Mouse (Mus musculus): ENCODE results near the gene Ror2. TPM values are rescaled to one million over a fixed set of nuclear protein-coding genes. Genes with fewer than 3 reads are reported as not detected.
A peak's percentile ranks its signal among the peaks of the same experiment; 100 is the strongest.

Gene Ror2
- polyA plus RNA-seq, 1 experiment from 2014 or later = 21.7 TPM

- Histone ChIP-seq H3K36me3 (no peaks in the 10 kb centered on the region), H3K4me1 (peaks cover 52% of the 10 kb centered on the region), H3K9me3 (no peaks in the 10 kb centered on the region), H3K9ac (no peak overlapping the region), H3K27me3 (no peaks in the 10 kb centered on the region), H3K4me2 (no peak overlapping the region), H3K4me3 (no peak overlapping the region), H3K27ac (no peak overlapping the region)
- ATAC-seq (ENCODE audit: insufficient number of reproducible peaks, low FRiP score, low TSS enrichment, low read depth) = no peak
- 47% methylated on average over 6 of the region's 6 CpGs for WGBS
Observed at GRCm38 (mm10) chr13:53248080-53248479, 37.8 kb downstream of the Ror2 start.

- Histone ChIP-seq H3K27ac (no peak overlapping the region), H3K27me3 (no peaks in the 10 kb centered on the region), H3K4me1 (peaks cover 44% of the 10 kb centered on the region), H3K4me3 (no peak overlapping the region), H3K36me3 (peaks cover 6% of the 10 kb centered on the region; the same call in 1 of the 2 replicates), H3K9ac (no peak overlapping the region), H3K4me2 (no peak overlapping the region), H3K9me3 (no peaks in the 10 kb centered on the region)
- 67% methylated on average over 6 of the region's 6 CpGs for WGBS
- ATAC-seq (ENCODE audit: insufficient number of reproducible peaks, low FRiP score, low TSS enrichment, low read depth) = no peak
Observed at GRCm38 (mm10) chr13:53247175-53247574, 38.7 kb downstream of the Ror2 start.

- Histone ChIP-seq H3K4me3 (no peak overlapping the region), H3K36me3 (peaks cover 8% of the 10 kb centered on the region; the same call in 1 of the 2 replicates), H3K9me3 (no peaks in the 10 kb centered on the region), H3K9ac (no peak overlapping the region), H3K27ac (no peak overlapping the region), H3K4me2 (no peak overlapping the region), H3K27me3 (no peaks in the 10 kb centered on the region), H3K4me1 (peaks cover 38% of the 10 kb centered on the region)
- 51% methylated on average over 8 of the region's 8 CpGs for WGBS
- no peak for ATAC-seq (ENCODE audit: insufficient number of reproducible peaks, low FRiP score, low TSS enrichment, low read depth)
Observed at GRCm38 (mm10) chr13:53244151-53244550, 41.8 kb downstream of the Ror2 start.

- 54% methylated on average over 10 of the region's 10 CpGs for WGBS
- no peak for ATAC-seq (ENCODE audit: insufficient number of reproducible peaks, low FRiP score, low TSS enrichment, low read depth)
- peak overlapping the region; percentile 72; the same call in 1 of the 2 replicates for H3K27ac ChIP-seq
Observed at GRCm38 (mm10) chr13:53237455-53237854, 48.5 kb downstream of the Ror2 start.

GRCm38 (mm10) chr13:53236434-53237401, 49.2 kb downstream of the Ror2 start:
- Histone ChIP-seq H3K27me3 (no peaks in the 10 kb centered on the region), H3K9me3 (no peaks in the 10 kb centered on the region), H3K9ac (no peak overlapping the region), H3K27ac (peak overlapping the region; percentile 72), H3K4me3 (no peak overlapping the region), H3K4me2 (peak overlapping the region; percentile 31), H3K4me1 (peaks cover 65% of the 10 kb centered on the region), H3K36me3 (no peaks in the 10 kb centered on the region)
- 26% methylated on average over 18 of the region's 18 CpGs for WGBS
- ATAC-seq (ENCODE audit: insufficient number of reproducible peaks, low FRiP score, low TSS enrichment, low read depth) = peak; percentile 44

More at GRCm38 (mm10) chr13:53237455-53237854, 48.5 kb downstream of the Ror2 start:
- H3K9me3 ChIP-seq = no peaks in the 10 kb centered on the region
- peaks cover 4% of the 10 kb centered on the region; the same call in 1 of the 2 replicates for H3K36me3 ChIP-seq
- H3K4me1 ChIP-seq = peaks cover 57% of the 10 kb centered on the region
- no peak overlapping the region for H3K4me3 ChIP-seq
- no peaks in the 10 kb centered on the region for H3K27me3 ChIP-seq
- no peak overlapping the region for H3K4me2 ChIP-seq
- H3K9ac ChIP-seq = no peak overlapping the region

- no peaks in the 10 kb centered on the region for H3K36me3 ChIP-seq
- H3K27ac ChIP-seq = peak overlapping the region; percentile 72
- H3K9me3 ChIP-seq = no peaks in the 10 kb centered on the region
- ATAC-seq (ENCODE audit: insufficient number of reproducible peaks, low FRiP score, low TSS enrichment, low read depth) = no peak
- H3K27me3 ChIP-seq = no peaks in the 10 kb centered on the region
- no peak overlapping the region for H3K9ac ChIP-seq
- no peak overlapping the region for H3K4me3 ChIP-seq
- H3K4me2 ChIP-seq = peak overlapping the region; percentile 31
- H3K4me1 ChIP-seq = peaks cover 72% of the 10 kb centered on the region
- WGBS = 21% methylated on average over 7 of the region's 7 CpGs
Observed at GRCm38 (mm10) chr13:53235953-53236352, 50.0 kb downstream of the Ror2 start.

GRCm38 (mm10) chr13:53234844-53235243, 51.1 kb downstream of the Ror2 start:
- ATAC-seq (ENCODE audit: insufficient number of reproducible peaks, low FRiP score, low TSS enrichment, low read depth) = no peak
- Histone ChIP-seq H3K9me3 (no peaks in the 10 kb centered on the region), H3K9ac (no peak overlapping the region), H3K36me3 (no peaks in the 10 kb centered on the region), H3K27me3 (no peaks in the 10 kb centered on the region), H3K4me1 (peaks cover 80% of the 10 kb centered on the region), H3K4me3 (no peak overlapping the region), H3K27ac (no peak overlapping the region), H3K4me2 (no peak overlapping the region)
- 24% methylated on average over 12 of the region's 12 CpGs for WGBS

- peaks cover 80% of the 10 kb centered on the region for H3K4me1 ChIP-seq
- H3K4me2 ChIP-seq = no peak overlapping the region
- H3K4me3 ChIP-seq = no peak overlapping the region
- H3K27ac ChIP-seq = peak overlapping the region; percentile 72
- no peak for ATAC-seq (ENCODE audit: insufficient number of reproducible peaks, low FRiP score, low TSS enrichment, low read depth)
- no peaks in the 10 kb centered on the region for H3K27me3 ChIP-seq
- H3K9ac ChIP-seq = no peak overlapping the region
- 53% methylated on average over 15 of the region's 15 CpGs for WGBS
- H3K36me3 ChIP-seq = no peaks in the 10 kb centered on the region
- no peaks in the 10 kb centered on the region for H3K9me3 ChIP-seq
Observed at GRCm38 (mm10) chr13:53233826-53234786, 51.8 kb downstream of the Ror2 start.

- H3K4me2 ChIP-seq = no peak overlapping the region
- H3K36me3 ChIP-seq = no peaks in the 10 kb centered on the region
- peak overlapping the region; percentile 72 for H3K27ac ChIP-seq
- H3K4me3 ChIP-seq = no peak overlapping the region
- H3K4me1 ChIP-seq = peaks cover 80% of the 10 kb centered on the region
- ATAC-seq (ENCODE audit: insufficient number of reproducible peaks, low FRiP score, low TSS enrichment, low read depth) = peak; percentile 56
- H3K9me3 ChIP-seq = no peaks in the 10 kb centered on the region
- H3K27me3 ChIP-seq = no peaks in the 10 kb centered on the region
- H3K9ac ChIP-seq = no peak overlapping the region
- 13% methylated on average over 9 of the region's 9 CpGs for WGBS
Observed at GRCm38 (mm10) chr13:53233381-53233780, 52.5 kb downstream of the Ror2 start.

GRCm38 (mm10) chr13:53232419-53232818, 53.5 kb downstream of the Ror2 start:
- H3K9ac ChIP-seq = no peak overlapping the region
- WGBS = 56% methylated on average over 7 of the region's 7 CpGs

GRCm38 (mm10) chr13:53230446-53231161, 55.3 kb downstream of the Ror2 start:
- H3K4me3 ChIP-seq = no peak overlapping the region
- peak overlapping the region; percentile 6; the same call in 1 of the 2 replicates for H3K27ac ChIP-seq
- peaks cover 68% of the 10 kb centered on the region for H3K4me1 ChIP-seq
- 33% methylated on average over 18 of the region's 18 CpGs for WGBS
- no peaks in the 10 kb centered on the region; the same call in 1 of the 2 replicates for H3K9me3 ChIP-seq
- no peaks in the 10 kb centered on the region for H3K36me3 ChIP-seq
- H3K27me3 ChIP-seq = no peaks in the 10 kb centered on the region
- ATAC-seq (ENCODE audit: insufficient number of reproducible peaks, low FRiP score, low TSS enrichment, low read depth) = 0 out of 2 replicates have a peak, but pooled peaks have one; percentile 36
- no peak overlapping the region for H3K4me2 ChIP-seq
- no peak overlapping the region for H3K9ac ChIP-seq

More at GRCm38 (mm10) chr13:53232419-53232818, 53.5 kb downstream of the Ror2 start:
- Histone ChIP-seq H3K9me3 (no peaks in the 10 kb centered on the region), H3K27me3 (no peaks in the 10 kb centered on the region), H3K27ac (0 out of 2 replicates have a peak overlapping the region, but pooled peaks have one; percentile 14), H3K4me1 (peaks cover 76% of the 10 kb centered on the region), H3K4me3 (no peak overlapping the region), H3K36me3 (no peaks in the 10 kb centered on the region), H3K4me2 (no peak overlapping the region)
- ATAC-seq (ENCODE audit: insufficient number of reproducible peaks, low FRiP score, low TSS enrichment, low read depth) = no peak
